Mouse (Mus musculus) megakaryocyte, embryonic 14.5 days (primary cell): ENCODE measurements at regions not wholly inside any gene's neighbourhood (a gene's known extent, or its start where the extent isn't known, plus 50 kb on each side); places are given as distances from the start of the nearest gene placed in this dataset.

Experiments
- FLI1 ChIP-seq: IDR thresholded peaks from 2 replicates; pipeline ENCODE4 v1.6.1; 2012; ENCODE audit warnings: low read length, inconsistent platforms, mixed read lengths
- GATA1 ChIP-seq: IDR thresholded peaks from 3 replicates; pipeline ENCODE4 v1.6.1; 2012; ENCODE audit warnings: mixed read lengths, low read length, inconsistent platforms, borderline replicate concordance

DNA sequence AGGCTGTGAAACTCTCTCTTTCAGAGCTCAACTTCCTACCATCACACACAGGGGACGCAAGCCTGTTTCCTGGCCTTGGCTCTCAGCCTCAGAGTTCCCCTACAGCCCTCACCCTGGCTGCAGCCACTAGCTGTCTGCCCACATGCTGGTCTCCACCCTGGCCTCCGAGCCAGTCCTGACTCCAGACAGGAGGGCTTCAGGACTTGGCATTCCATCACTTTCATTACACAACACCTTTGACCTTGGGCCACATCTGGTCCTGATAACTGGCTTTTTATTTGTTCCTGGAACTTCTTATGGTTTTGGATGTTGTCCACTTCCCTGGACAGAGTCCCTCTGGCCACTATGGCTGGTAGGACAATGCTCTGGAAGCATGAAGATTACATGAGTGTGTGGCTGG is 602.9 kb downstream of the Pard3 start:
- no peak for TF ChIP-seq FLI1
- TF ChIP-seq GATA1 = no peak
